Mouse (Mus musculus) testis, adult 2 months (tissue): ENCODE measurements around the gene Fto. TPM values are rescaled to one million over a fixed set of nuclear protein-coding genes. Genes with fewer than 3 reads are reported as not detected.
A peak's percentile ranks its signal among the peaks of the same experiment; 100 is the strongest.

Source experiments
- H3K27ac ChIP-seq: fragments of 200-500 bp; 2 replicates; pipeline ENCODE4 v1.5.1; 2012; ENCODE audit warnings: low read depth, low read length; ENCODE audit not compliant: control insufficient read depth, insufficient read depth
- H3K27me3 ChIP-seq: fragments of 200-500 bp; 2 replicates; pipeline ENCODE4 v1.6.1; 2012; ENCODE audit warnings: mild to moderate bottlenecking, low read length, moderate library complexity; ENCODE audit not compliant: control insufficient read depth, insufficient read depth
- H3K36me3 ChIP-seq: fragments of 200-500 bp; 2 replicates; pipeline ENCODE4 v1.6.1; 2012; ENCODE audit warnings: mild to moderate bottlenecking, low read length; ENCODE audit not compliant: control insufficient read depth, insufficient read depth
- H3K4me1 ChIP-seq: fragments of 200-500 bp; 2 replicates; pipeline ENCODE4 v1.6.1; 2012; ENCODE audit warnings: low read length; ENCODE audit not compliant: control insufficient read depth, insufficient read depth
- H3K4me3 ChIP-seq: fragments of 200-500 bp; 2 replicates; pipeline ENCODE4 v1.5.1; 2012; ENCODE audit warnings: low read depth, mild to moderate bottlenecking, low read length, moderate library complexity, mixed read lengths; ENCODE audit not compliant: control insufficient read depth
- CTCF ChIP-seq: fragments of 200-500 bp; IDR thresholded peaks from 2 replicates; pipeline ENCODE4 v1.5.1; 2012; ENCODE audit warnings: low read depth, mild to moderate bottlenecking, inconsistent platforms, low read length, moderate library complexity; ENCODE audit not compliant: control insufficient read depth, insufficient read depth, insufficient replicate concordance
- POLR2A ChIP-seq: fragments of 200-500 bp; IDR thresholded peaks from 2 replicates; pipeline ENCODE4 v1.6.1; 2012; ENCODE audit warnings: low read depth, mild to moderate bottlenecking, inconsistent platforms, low read length, moderate library complexity; ENCODE audit not compliant: control insufficient read depth
- polyA plus RNA-seq: library from polyadenylated mRNA; depleted of rRNA; stranded (reverse); fragments of >200 nt; gene quantifications from 2 replicates; pipeline ENCODE4 v1.2.3, GENCODE M21; 2012

Gene Fto
- polyA plus RNA-seq, 1 experiment: 56.4 TPM

- no peaks in the 10 kb centered on the region for H3K4me1 ChIP-seq
- H3K27me3 ChIP-seq: no peaks in the 10 kb centered on the region
- no peak overlapping the region for H3K27ac ChIP-seq
- TF ChIP-seq POLR2A: no peak
- TF ChIP-seq CTCF: no peak
- no peak overlapping the region for H3K4me3 ChIP-seq
- no peaks in the 10 kb centered on the region for H3K36me3 ChIP-seq
Measured at GRCm38 (mm10) chr8:91615781-91616683, 302.7 kb downstream of the Fto start.

GRCm38 (mm10) chr8:91617772-91618171, 304.4 kb downstream of the Fto start:
- no peaks in the 10 kb centered on the region for H3K27me3 ChIP-seq
- no peaks in the 10 kb centered on the region for H3K4me1 ChIP-seq
- H3K27ac ChIP-seq: no peak overlapping the region
- TF ChIP-seq CTCF (no peak), POLR2A (no peak)
- no peaks in the 10 kb centered on the region for H3K36me3 ChIP-seq
- H3K4me3 ChIP-seq: peak overlapping the region; percentile 64

- no peaks in the 10 kb centered on the region for H3K27me3 ChIP-seq
- H3K27ac ChIP-seq: no peak overlapping the region
- TF ChIP-seq CTCF (no peak), POLR2A (no peak)
- no peaks in the 10 kb centered on the region for H3K4me1 ChIP-seq
- H3K36me3 ChIP-seq: no peaks in the 10 kb centered on the region
- H3K4me3 ChIP-seq: no peak overlapping the region
Measured at GRCm38 (mm10) chr8:91622757-91623156, 309.4 kb downstream of the Fto start.

- no peaks in the 10 kb centered on the region for H3K4me1 ChIP-seq
- no peaks in the 10 kb centered on the region for H3K36me3 ChIP-seq
- TF ChIP-seq CTCF: no peak
- TF ChIP-seq POLR2A: no peak
- H3K4me3 ChIP-seq: no peak overlapping the region
- no peak overlapping the region for H3K27ac ChIP-seq
- no peaks in the 10 kb centered on the region for H3K27me3 ChIP-seq
Measured at GRCm38 (mm10) chr8:91625686-91626558, 312.6 kb downstream of the Fto start.

- H3K27me3 ChIP-seq: no peaks in the 10 kb centered on the region
- H3K27ac ChIP-seq: no peak overlapping the region
- H3K4me3 ChIP-seq: no peak overlapping the region
- no peak for TF ChIP-seq POLR2A
- 0 out of 2 replicates have a peak, but pooled peaks have one; percentile 13 for TF ChIP-seq CTCF
- no peaks in the 10 kb centered on the region for H3K36me3 ChIP-seq
- no peaks in the 10 kb centered on the region for H3K4me1 ChIP-seq
Measured at GRCm38 (mm10) chr8:91629594-91629993, 316.3 kb downstream of the Fto start.

GRCm38 (mm10) chr8:91630320-91631033, 317.2 kb downstream of the Fto start:
- Histone ChIP-seq H3K4me1 (no peaks in the 10 kb centered on the region), H3K27ac (no peak overlapping the region), H3K36me3 (no peaks in the 10 kb centered on the region), H3K4me3 (no peak overlapping the region), H3K27me3 (no peaks in the 10 kb centered on the region)
- no peak for TF ChIP-seq CTCF
- TF ChIP-seq POLR2A: no peak
